Mouse (Mus musculus): ENCODE results near the gene Tescl.

The Tescl gene

DNA sequence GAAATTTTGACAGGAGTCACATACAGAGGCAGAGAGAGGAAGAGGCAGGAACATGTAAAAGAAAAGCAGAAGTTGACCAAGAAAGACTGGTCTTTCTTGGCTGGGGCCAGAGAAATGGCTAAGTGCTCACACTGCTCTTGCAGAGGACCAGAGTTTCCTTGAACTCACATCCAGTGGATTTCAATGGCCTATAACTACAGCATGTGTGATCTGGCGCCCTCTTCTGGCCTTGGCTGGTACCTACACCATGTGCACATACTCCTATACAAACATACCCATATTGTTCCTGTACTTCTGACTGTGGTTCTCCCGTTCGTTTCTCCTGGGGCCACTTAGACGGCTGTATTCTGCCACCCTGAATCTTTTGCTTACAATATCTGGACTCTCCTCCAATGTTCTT, 27.3 kb upstream of the Tescl start:
- DNase-seq, result no peak

GRCm38 (mm10) chr7:24359269-24359668, 25.5 kb upstream of the Tescl start:
- no peak for DNase-seq

GRCm38 (mm10) chr7:24357899-24358298, 24.2 kb upstream of the Tescl start:
- no peak for DNase-seq

GRCm38 (mm10) chr7:24356081-24356480, 22.3 kb upstream of the Tescl start:
- DNase-seq, result no peak

DNA sequence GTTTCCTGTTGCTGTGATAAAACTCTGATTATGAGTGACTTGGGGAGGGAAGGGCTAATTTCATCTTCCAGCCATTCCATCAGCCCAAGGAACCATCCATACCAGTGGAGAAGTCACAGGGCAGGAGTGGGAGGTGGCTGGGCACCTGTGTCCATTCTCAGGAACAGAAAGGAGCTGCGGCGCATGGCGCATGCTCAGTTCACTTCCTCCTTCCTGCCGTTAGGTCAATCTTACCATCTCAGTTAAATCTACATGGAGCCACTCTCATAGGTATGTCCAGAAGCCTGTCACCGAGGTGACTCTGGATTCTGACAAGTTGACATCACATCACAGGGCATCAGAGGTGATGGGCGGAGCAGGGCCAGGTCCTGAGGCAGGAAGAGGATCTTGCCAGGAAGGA, 21.9 kb upstream of the Tescl start:
- DNase-seq, result no peak

GRCm38 (mm10) chr7:24348896-24349295, 15.2 kb upstream of the Tescl start, which contains the start of gene Lypd5:
TSS of gene Lypd5 (plus strand) at chr7:24349196.
- DNase-seq, result no peak

- DNase-seq, result no peak
Observed at GRCm38 (mm10) chr7:24346444-24346843, 12.7 kb upstream of the Tescl start.

DNA sequence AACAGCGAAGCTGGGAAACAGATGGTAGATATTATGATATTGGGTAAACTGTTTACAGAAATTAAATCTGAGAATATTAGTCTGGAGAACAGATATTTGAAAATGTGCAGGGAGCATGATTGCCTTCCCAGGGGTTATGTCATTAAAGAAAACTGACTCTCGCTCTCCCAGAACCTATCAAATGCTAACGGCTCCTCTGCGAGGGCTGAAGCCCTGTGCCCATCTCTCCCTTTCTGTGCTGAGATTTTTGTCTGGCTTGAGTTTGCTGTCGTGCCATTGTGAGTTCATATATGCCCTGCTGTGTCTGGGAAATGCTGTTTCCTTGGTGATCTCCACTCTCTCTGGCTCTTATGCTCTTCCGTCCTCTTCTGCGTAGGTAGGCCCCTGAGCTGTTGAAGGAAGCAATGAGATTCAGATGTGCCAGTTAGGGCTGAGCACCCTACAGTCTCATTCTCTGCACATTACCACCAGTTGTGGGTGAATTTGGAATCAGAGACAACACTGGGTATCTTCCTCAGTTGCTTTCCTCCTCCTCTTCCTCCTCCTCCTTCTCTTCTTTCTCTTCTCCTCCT, 10.1 kb upstream of the Tescl start:
- DNase-seq, result no peak

GRCm38 (mm10) chr7:24338241-24338640, 4.5 kb upstream of the Tescl start:
- DNase-seq, result no peak

DNA sequence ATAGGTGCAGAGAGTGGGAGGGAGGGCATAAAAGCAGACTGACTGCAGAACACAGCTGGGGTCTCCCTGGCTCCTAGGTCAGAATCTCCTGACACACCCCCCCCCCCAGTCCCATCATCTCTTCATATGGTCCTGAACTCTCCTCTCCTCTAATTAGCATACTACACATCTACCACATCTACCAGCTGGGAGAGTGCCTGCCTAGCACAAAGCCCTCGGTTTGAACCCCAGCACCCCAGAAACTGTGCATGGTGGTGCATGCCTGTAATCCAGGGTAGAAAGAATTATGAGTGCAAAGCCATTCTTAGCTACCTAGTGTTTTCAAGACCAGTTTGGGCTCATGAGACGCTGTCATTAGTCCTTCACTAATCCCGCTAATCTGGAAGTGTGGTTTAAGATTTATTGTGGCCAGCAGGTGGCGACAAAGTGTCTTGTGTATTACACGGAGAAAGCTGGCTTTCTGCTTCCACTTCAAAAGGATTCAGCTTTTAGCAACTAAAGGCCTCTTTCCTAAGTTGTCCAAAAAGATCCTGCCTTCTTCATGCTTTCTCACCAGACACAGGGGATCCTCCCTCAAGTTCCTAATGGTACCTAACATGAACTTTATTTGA, 2.1 kb upstream of the Tescl start:
- peak in 1 of 2 experiments; percentile 73 for DNase-seq

DNA sequence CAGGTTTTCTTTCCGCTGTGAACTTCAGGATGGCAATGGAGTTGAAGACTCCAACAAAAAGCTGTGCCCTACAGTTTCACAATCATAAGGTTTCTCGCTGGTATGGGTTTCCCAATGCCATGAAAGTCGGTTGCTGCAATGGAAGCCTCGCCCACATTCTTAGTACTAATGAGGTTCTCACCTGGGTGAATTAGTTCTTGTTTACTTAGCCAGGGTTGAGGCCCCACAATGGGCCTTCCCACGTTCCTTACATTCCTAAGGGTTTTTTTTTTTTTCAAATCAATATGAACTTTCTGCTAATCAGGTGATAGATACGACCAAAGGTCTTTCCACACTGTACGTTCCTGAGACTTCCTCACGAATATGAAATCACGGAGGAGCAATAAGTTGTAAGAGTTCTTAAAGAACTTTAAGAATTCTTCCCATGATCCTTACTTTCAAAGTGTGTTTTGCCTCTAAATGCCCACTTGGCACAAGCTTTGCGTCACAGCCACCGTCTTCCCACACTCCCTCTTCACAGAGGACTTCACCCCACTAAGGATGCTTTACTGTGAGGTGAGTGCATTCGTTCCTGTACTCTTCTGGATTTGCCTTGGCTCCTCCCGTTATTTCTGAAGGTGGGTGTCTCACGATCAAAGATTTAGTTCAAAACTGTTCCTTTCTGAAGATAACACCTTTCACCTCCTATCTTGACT, 6.3 kb downstream of the Tescl start:
- peak; percentile 28 to 42 for DNase-seq

- DNase-seq, result peak; percentile 13 to 35
Observed at GRCm38 (mm10) chr7:24326273-24327135, 7.2 kb downstream of the Tescl start.

DNA sequence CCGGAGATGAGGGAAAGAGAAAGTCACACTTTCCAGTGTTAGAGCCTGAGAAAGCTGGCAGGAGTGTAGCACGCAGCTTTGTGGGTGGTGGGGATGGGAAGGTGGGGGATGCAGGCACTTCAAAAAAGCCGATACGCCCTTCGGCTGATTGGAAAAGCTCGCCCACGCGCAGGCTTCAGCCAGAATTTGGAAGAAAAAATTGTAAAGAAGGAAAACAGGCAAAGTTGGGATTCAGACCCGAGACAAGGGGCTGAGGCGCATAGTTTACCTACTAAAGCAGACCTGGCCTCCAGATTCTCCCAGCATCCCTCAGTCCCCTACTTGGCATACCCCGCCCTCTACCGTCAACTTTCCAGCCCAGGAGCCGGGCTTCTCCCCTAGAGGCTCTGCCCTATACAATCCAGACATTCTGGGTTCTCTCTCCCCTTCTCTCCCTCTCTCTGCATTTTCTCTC, 8.0 kb downstream of the Tescl start:
- peak; percentile 16 to 30 for DNase-seq

- DNase-seq, result no peak
Observed at GRCm38 (mm10) chr7:24325197-24325596, 8.5 kb downstream of the Tescl start.

DNA sequence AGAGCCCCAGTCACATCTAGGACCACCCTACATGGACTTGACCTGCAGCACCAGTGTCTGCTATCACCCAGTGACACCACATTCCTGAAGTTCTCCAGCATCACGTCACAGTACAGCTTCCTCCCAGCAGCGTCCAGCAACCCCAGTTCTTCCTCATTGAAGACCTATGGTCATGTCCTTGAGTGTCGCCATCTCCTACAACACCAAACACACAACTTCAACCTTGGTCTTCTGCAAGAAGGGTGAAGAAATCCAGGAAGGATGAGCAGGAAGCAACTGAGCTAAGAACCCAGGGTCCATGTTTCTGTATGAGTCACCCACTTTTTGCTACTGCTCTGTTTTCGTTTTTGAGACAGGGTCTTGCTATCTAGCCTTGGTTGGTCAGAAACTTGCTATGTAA, 11.1 kb downstream of the Tescl start:
- DNase-seq, result no peak

DNA sequence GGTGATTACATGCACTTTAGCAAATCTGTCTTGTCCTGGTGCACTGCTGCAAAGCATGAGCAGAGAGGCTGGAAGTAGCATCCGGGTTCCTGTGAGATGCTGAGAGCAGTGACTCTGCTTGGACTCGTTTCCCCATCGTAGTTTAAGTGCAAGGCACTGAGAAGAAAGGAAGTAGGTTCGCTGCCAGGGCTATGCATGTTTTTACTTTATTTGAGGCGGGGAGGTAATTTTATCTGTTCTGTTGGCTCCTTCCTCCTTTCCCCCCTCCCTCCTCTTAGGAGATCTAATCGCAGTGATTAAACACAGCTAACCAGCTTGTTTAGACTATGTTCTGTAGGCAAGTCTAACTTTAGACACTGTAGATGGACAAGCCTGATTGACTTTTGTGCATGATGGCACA, 14.8 kb downstream of the Tescl start:
- DNase-seq, result no peak

DNA sequence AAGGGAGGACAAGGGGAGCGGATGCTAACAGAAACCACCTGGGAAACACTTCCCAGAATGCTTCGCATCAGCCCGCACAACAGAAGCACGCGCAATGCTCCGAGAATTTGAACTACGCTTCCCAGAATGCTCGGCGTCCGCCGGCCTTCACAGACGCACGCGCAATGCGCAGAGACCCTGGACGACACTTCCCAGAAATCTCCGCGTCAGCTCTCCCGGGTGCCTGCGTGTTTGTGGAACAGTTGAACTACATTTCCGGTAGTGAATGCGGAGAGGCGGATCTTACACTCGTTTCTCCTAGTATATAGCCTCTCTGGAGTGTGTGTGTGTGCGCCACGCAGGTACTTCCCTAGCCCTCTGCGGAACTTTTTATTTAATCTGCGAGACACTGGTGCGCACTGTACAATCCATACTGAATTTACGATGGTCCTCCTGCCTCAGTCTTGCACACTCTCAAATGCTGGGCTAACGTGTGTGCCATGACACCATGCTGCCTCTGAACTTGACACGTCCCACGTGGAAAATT, 17.1 kb downstream of the Tescl start, which contains the start of gene Zfp94:
Gene Zfp94 (minus strand): TSS at position 100 of the 526 bp plus-strand sequence.
- peak; percentile 95 for DNase-seq

DNA sequence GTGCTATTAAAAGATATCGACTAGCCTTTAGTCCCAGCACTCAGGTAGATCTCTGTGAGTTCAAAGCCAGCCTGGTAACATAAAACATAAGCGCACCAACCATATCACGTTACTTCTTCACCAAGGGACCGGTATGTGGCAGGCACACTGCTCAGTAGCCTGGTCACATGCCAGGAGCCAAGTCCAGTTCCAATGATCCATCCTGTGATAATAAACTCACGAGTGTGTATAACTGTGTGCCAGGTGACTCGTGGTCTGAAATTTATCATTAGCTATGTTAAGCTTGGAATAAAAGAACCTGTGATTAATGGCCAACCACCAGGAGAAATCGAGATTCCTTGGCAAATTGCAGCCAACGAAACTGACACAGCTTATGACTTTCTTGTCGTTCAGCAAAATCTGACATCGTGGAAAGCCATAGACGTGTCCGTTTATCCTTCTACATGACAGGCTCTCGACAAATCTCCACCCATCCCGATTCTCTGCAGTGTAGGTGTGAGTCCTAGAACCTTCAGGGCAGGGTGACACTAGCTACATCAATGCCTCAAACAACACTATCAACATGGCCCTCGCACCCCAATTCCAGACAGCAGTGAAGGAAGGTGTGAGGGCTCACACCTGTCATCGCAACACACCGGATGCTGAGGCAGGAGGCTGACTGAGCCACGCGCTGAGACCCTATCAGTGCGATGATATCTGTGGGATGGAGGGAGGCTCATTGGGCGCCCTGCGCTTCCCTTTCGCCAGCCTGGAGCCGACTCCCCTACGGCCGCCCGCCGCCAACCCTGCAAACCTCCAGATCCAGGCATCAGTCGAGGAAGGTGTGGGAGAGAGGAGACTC, 17.8 kb downstream of the Tescl start:
- DNase-seq, result no peak

DNA sequence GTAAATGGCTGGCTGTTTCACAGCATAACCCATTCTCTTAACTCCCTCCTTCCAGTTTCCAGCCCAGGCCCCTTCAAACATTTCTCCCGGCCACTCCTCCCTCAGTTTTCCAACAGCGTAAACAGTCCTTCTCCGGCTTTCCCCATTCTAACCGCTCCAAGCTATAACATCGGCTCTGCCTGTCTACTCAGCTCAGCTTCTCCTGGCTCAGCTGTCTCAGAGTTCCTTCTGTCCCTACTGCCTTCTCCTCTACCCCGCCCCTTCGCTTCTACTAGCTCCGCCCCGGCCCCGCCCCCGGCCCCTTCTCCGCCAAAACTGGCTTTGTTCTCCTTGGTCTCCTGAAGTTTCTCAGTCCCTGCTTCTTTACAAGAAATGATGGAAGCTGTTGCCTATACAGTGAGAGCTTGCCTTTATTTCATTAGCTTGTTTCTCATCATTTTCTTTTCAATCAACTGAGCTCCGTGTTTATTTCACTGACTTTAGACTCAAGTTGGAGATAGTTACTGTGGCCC, 32.9 kb downstream of the Tescl start, which contains the start of gene Zfp61:
Gene Zfp61 (minus strand): TSS at position 462 of the 512 bp plus-strand sequence.
- peak in 1 of 2 experiments; percentile 34 for DNase-seq

DNA sequence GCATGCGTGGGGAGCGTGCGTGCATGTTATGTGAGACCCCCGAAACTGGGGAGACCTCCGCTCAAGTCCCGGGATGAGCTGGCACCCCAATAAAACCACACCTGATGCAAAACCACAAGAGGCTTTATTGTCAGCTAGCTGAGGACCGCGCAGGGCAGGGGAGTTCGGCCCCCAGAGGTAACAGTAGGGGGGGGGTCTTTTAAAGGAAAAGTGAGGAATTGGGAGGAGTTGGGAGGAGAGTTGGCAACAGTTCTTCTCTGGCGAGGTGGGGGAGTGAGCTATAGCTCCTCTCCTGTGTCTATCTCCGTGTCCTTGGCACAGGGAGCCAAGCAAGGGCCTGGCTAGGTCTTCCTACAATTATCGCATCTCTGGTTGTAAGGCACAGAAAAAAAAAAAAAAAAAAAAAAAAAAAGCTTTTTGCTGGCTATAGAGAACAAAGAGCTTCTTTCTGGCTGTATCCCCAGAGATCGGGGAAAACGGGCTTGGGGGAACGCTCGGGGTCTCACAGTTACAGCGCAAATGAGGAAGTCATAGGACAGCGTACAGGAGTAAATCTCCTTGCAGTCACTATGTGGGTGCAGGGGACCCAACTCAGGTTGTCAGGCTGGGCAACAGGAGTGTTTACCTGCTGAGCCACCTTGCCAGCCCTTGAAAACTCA, 33.8 kb downstream of the Tescl start:
- no peak for DNase-seq
